Mouse (Mus musculus) neural tube, embryonic 10.5 days (tissue): ENCODE results near the gene Pip5k1b.
A peak's percentile ranks its signal among the peaks of the same experiment; 100 is the strongest.

Experiments
- DNase-seq: peaks from one replicate; pipeline ENCODE4 v3.0.0-alpha.2; 2017; ENCODE audit warnings: low spot score; ENCODE audit errors: extremely low spot score

Pip5k1b gene

DNA sequence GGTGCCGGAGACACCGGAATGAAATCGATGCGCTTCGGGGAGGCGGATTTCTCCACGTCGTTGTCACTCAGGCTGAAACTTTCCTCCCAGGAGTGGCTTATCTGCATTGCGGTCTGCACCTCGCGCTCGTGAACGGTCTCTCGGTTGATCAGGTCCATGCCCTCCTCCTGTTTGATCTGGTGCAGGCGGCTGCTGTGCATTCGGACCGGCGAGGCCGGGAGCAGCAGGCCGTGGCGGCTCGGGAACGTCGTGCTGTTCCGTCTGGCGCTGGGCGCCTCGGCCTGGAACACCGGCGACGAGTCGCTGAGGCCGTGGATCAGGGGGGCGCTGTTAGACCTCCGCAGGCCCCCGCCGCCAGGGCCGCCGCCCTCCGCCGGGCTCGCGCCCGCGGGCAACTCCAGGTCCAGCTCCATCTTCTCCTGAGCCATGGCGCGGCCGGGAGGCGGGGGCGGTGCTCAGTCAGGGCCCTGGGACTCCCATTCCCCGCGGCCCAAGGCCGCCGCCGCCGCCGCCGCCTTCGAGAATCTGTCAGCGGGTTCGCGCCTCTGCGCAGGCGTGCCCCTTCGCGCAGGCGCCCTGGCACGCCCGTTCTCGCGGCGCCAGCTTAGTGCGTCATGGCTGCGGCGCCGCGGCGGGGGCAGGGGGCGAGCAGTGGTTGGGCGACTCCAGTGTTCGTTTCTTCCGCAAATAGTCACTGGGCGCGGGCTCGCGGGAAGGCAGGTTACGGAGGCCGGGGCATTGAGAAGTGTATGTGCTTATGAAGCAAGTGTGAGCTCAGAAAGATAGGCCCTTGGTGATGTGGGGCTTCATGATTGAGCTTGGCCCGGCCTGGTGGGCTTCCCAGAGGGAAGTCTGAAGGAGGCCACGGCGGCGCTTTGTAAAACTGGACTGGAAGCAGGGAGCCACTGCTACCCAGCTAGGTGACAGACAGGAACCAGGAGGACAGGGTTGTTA, 78.5 kb downstream of the Pip5k1b start, which contains the start of gene Fam122a:
Gene Fam122a, minus strand, starts transcription at position 428 of the 954 bp plus-strand sequence.
- DNase-seq, result peak; percentile 94

DNA sequence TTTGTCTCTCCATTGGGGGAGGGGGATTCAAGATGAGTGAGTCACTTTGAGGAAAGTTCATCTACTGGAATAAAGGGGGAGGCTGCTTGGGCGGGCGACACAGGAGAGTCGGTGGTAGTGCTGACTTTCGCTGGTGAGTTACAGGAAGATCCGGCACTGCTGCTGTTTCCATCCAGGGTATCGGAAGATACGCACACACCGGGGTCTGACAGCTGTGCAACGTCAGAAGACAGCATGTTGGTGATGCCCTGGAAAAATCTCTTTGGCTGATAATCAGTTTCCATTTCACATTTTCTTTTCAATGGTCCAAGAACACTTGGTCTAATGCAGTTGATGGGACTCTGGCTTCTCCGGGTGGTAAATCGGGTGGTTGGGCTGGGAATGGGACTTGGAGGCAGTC, 79.2 kb downstream of the Pip5k1b start:
- DNase-seq, result peak; percentile 52

GRCm38 (mm10) chr19:24475281-24475680, 80.4 kb downstream of the Pip5k1b start:
- no peak for DNase-seq

GRCm38 (mm10) chr19:24472512-24472911, 83.2 kb downstream of the Pip5k1b start:
- no peak for DNase-seq

GRCm38 (mm10) chr19:24471538-24471937, 84.1 kb downstream of the Pip5k1b start:
- DNase-seq, result no peak

GRCm38 (mm10) chr19:24469216-24469615, 86.5 kb downstream of the Pip5k1b start:
- DNase-seq, result no peak

- DNase-seq, result no peak
Measured at GRCm38 (mm10) chr19:24468616-24469015, 87.1 kb downstream of the Pip5k1b start.

DNA sequence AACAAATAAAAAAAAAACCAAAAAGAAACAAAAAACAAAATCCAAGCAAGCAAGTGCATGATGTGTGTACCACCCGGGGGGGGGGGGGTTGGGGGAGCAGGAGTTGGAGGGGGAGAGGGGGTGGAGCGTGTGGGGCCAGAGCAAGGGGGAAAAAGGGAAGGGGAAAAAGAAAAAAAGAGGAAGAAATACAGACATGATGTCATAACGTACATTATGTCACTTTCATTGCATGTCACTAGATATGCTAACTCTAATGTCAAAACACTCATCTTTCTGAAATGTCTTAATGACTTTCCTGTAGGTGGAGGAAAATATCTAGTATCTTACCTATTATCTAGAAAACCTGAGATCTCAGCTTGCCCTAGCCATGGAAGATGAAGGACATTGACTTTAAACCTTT, 92.7 kb downstream of the Pip5k1b start:
- no peak for DNase-seq

DNA sequence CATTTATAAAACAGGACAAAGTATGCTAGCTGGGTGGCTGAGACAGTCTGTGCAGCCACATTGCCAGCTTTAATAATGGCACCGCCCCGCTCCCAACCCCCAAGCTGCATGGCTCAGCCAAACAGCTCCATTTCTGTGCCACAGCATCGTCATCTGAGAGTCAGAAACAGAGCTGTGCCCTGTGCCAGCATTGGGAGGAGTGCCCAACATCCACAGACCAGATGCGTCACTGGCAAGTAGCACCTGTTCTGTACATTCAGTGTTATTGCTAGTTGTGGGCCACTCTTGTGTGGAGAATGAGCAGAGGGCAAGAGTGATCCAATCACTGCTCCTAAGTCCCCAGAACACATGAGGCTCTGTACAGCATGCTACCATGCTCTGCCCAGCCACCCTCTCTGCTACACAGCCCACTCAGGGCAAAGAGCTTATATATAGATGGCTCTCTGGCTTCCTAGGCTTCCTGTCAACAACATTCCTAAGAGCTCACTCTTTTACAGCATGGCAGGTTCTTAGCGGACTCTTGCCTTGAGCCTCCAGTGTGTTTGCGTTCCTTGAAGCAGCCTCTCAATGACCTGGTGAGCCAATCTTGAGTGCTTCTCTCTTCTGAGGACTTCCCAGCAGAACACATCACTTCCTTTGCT, 99.0 kb downstream of the Pip5k1b start:
- no peak for DNase-seq

DNA sequence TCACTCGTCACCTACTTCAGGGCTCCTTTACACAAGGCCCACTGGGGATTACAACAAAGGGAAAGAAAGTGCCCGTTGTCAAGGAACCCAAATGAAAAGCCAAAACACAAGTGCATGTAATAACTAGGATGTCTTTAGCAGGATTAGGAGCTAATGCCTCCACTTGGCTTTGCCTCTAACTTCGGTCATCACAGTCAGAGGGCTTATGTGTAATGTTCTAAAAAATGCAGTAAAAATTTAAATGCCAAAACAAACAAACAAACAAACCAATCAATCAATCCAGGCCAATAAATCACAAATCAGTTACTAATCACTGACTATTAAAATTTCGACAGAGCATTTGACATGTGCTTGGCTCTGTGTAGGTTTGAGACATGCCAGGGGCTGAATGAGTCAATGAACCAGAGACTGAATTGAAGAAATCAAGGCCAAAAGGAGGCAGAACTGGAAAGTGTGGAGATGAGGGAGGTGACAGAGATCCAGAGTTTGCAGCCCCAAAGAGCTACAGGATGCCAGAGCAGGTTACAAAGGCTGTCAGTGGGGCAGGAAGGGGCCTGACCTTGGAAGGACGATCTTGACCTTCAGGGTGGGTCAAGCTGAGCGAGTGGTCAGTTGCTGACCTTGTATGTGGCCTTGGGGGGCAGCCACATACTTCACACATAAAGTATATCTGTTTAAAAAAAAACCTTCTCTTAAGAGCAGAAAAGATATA, 100.3 kb downstream of the Pip5k1b start:
- DNase-seq, result no peak

DNA sequence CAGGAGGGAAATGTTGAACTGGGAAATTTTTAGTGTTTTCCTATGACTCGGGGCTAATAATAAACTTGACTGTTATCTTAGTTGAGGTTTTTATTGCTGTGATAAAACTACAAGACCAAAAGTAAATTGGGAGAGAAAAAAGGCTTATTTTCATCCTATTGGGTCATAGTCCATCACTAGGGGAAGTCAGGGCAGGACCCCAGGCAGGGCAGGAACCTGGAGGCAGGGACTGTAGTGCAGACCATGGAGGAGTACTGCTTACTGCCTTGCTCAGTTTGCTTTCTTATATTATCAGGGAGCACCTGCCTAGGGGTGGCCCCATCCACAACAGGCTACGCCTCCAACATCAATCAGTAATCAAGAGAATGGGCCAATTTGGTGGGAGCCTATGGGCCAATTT, 101.2 kb downstream of the Pip5k1b start:
- no peak for DNase-seq

DNA sequence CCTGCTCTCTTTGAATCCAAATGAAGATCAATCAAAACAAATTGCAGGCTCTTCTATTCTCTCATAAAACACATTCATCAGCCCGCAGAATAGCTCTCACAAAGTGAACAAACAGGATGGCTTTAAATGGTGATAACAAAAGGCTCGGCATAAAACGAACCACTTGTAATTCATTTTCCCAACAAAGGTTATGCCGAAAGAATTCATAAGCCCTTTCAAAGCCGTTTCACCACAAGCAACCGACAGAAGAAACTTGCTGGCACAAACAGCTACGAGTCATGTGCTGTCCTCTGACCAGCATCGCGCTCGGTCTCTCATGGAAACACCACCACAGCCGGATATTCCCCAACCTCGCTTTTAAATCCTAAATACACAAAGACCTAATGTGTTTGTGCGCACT, 102.3 kb downstream of the Pip5k1b start:
- peak; percentile 22 for DNase-seq

DNA sequence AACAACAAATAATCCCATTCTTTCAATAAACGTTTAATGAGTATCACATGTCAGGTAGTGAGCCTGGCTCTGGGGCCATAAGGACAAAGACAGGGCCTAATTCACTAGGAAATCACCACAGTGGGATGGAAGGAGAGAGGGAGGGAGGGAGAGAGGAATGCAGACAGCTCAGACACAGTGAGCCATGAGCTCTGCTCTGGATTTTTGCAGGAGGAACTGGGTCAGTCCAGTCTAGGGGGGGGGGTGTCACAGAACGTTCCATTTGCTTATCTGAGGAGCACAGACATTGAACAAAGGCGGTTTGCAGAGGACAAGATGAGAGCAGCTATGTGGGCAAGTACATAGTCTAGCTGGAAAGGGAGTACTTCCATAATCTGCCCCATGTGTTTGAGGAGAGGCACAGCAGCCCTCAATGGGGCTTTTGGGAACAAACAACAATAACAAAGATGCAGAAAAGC, 103.2 kb downstream of the Pip5k1b start:
- DNase-seq, result peak; percentile 37

DNA sequence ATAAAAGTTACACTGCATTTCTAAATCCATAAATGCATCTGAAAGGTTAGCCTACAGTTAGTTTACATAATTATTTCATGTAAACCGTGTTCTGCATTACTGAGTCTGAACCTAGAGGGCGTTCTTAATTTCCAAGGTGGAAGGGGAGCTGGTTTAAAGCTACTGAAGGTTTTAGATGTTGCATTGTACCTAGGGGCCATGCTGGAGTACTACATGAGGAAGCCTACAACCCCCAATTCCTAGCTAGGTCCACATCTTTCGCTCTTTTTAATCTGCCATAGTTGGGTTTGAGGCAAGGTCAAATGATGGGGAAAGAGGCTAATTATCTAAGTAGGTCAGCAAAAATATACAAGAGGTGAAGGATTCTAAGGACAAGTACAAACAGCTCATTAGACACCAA, 104.0 kb downstream of the Pip5k1b start:
- DNase-seq, result no peak

DNA sequence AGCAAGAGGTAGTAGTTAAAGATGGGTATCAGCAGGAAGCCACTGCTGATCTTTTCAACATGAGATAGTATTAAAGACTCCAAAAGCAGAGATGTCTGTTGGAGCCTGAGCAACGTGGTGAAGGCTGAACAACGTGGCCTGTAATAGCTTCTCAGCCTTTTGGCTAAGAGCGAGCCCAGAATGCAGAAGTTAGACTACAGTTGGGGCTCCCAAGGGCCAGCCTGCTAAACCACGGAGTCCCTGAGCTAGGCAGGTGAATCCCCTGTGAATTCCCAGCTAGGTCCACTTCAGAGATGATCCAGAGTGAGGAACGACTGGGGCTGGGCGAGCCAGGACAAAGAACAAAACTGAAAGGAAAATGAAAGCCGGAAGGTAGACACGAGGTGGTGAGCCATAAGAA, 104.9 kb downstream of the Pip5k1b start:
- no peak for DNase-seq

GRCm38 (mm10) chr19:24444322-24444721, 111.3 kb downstream of the Pip5k1b start:
- DNase-seq, result no peak

DNA sequence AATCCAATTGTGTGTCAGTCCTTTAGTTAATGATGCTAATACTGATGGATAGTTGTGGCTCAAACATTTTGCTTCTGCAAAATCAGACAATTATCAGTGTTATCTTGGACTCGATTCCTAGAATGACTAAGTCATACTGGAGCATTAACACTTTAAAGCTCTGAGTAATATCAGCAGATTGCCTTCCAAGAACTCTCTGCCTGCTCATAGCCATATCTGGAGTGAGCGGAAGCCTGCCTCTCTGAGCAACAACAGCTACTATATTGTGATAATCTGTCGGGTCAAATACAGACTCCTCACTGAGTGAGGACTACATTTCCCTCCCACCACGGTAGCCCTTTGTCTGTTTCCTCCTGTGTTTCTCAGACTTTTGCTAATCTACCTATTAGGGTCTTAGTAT, 116.0 kb downstream of the Pip5k1b start:
- no peak for DNase-seq

DNA sequence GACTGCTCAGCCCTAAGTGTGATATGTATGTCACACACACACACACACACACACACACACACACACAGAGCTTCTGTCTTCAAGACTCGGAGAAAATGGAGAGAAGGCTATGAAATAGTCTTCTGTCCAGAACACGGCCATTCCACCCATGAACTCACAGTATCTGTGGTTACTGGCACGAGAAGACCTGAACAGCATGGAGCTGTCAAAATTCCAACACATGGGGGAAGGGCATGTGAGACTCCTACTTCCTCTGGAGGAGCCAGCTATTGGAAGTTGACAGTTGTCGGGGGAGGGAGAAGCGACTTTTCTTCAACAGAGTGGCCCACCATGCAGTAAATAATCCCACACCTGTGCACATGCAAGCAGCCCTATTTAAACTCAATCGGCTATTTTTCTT, 121.4 kb downstream of the Pip5k1b start:
- DNase-seq, result no peak

- DNase-seq, result no peak
Measured at GRCm38 (mm10) chr19:24432447-24432846, 123.2 kb downstream of the Pip5k1b start.

GRCm38 (mm10) chr19:24431381-24431780, 124.3 kb downstream of the Pip5k1b start:
- DNase-seq, result no peak

GRCm38 (mm10) chr19:24428011-24428410, 127.7 kb downstream of the Pip5k1b start:
- no peak for DNase-seq

- no peak for DNase-seq
Measured at GRCm38 (mm10) chr19:24427258-24427657, 128.4 kb downstream of the Pip5k1b start.
